Mouse (Mus musculus): Measurements from ENCODE around the gene Oma1.

DNA sequence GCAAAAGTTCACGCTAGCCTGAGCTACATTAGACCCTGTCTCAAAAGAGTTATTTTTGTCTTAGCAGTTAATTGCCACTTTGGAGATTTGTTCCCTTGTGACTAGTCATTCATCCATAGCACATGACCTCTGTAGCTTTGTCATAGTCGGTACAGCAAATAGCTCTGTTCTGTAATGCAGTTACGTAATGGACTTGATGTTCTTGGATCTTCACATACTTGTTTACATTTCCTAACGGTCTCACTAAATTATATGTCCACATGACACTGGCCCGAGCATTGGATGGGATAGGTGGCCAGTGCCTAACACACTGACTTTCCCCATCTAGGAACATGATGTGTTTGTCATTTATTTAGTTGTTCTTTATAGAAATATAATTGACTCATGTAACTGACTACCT, 21.5 kb downstream of the Oma1 start:
- TF ChIP-seq CTCF (IDR thresholded peaks at IDR 0.05; ENCODE audit: low read depth) (no peak), EP300 (IDR thresholded peaks at IDR 0.05; ENCODE audit: low read depth) (peak; percentile 78)

Measured in liver, postnatal 0 days (tissue).